Mouse (Mus musculus) heart, embryonic 14.5 days (tissue): ENCODE measurements at regions not wholly inside any gene's neighbourhood (a gene's known extent, or its start where the extent isn't known, plus 50 kb on each side); places are given as distances from the start of the nearest gene placed in this dataset.
A peak's percentile ranks its signal among the peaks of the same experiment; 100 is the strongest.

ENCODE experiments used
- ATAC-seq: fragments of 200-750 bp; cut with Nextera tagmentation; 2 replicates; pipeline ENCODE4 v1.8.0; 2017; ENCODE audit warnings: low read depth, moderate TSS enrichment; ENCODE audit not compliant: insufficient number of reproducible peaks, insufficient read depth, low FRiP score
- H3K27ac ChIP-seq, 2 experiments: fragments of 200-500 bp in 1 of 2; fragments of 300-500 bp in 1 of 2; sonication (generic) in 1 of 2; replicated peaks in 1 of 2; 2 replicates each; pipeline ENCODE4 v1.5.1; 2012 to 2014; ENCODE audit warnings: low read depth in 2 of 2, low read length in 2 of 2, control low read depth in 1 of 2, mild to moderate bottlenecking in 1 of 2, mixed read lengths in 1 of 2; ENCODE audit not compliant: control insufficient read depth in 1 of 2, insufficient read depth in 1 of 2
- H3K27me3 ChIP-seq: fragments of 300-500 bp; sonication (generic); 2 replicates; pipeline ENCODE4 v1.6.1; 2014; ENCODE audit warnings: mild to moderate bottlenecking, low read length, control low read depth; ENCODE audit not compliant: control insufficient read depth, insufficient read depth
- H3K36me3 ChIP-seq: fragments of 300-500 bp; sonication (generic); 2 replicates; pipeline ENCODE4 v1.6.1; 2014; ENCODE audit warnings: mild to moderate bottlenecking, control low read depth, low read length, mixed read lengths; ENCODE audit not compliant: control insufficient read depth, insufficient read depth
- H3K4me1 ChIP-seq, 2 experiments: fragments of 200-500 bp in 1 of 2; fragments of 300-500 bp in 1 of 2; sonication (generic) in 1 of 2; 2 replicates each; pipeline ENCODE4 v1.6.1; 2012 to 2014; ENCODE audit warnings: low read length in 2 of 2, control low read depth in 1 of 2, mixed read lengths in 1 of 2; ENCODE audit not compliant: control insufficient read depth in 2 of 2, insufficient read depth in 2 of 2
- H3K4me2 ChIP-seq: fragments of 300-500 bp; sonication (generic); 2 replicates; pipeline ENCODE4 v1.6.1; 2014; ENCODE audit warnings: mild to moderate bottlenecking, low read length
- H3K4me3 ChIP-seq, 2 experiments: fragments of 200-500 bp in 1 of 2; fragments of 300-500 bp in 1 of 2; sonication (generic) in 1 of 2; 2 replicates each; pipeline ENCODE4 v1.5.1; 2012 to 2014; ENCODE audit warnings: low read length in 2 of 2, mild to moderate bottlenecking in 2 of 2, control low read depth in 1 of 2, low read depth in 1 of 2, moderate library complexity in 1 of 2; ENCODE audit not compliant: control insufficient read depth in 1 of 2, insufficient read depth in 1 of 2
- H3K9ac ChIP-seq: fragments of 300-500 bp; sonication (generic); 2 replicates; pipeline ENCODE4 v1.6.1; 2014; ENCODE audit warnings: mild to moderate bottlenecking, low read length
- H3K9me3 ChIP-seq: fragments of 300-500 bp; sonication (generic); 2 replicates; pipeline ENCODE4 v1.6.1; 2016; ENCODE audit warnings: low read length, control low read depth; ENCODE audit not compliant: control insufficient read depth
- WGBS: fragments of 180-500 bp; shearing (Covaris S2); extraction: QIAGEN DNeasy Blood & Tissue Kit; methylation state at CpG from one replicate; pipeline ENCODE4 v1.1.7; 2014; 5-methylcytosine and 5-hydroxymethylcytosine counted together

DNA sequence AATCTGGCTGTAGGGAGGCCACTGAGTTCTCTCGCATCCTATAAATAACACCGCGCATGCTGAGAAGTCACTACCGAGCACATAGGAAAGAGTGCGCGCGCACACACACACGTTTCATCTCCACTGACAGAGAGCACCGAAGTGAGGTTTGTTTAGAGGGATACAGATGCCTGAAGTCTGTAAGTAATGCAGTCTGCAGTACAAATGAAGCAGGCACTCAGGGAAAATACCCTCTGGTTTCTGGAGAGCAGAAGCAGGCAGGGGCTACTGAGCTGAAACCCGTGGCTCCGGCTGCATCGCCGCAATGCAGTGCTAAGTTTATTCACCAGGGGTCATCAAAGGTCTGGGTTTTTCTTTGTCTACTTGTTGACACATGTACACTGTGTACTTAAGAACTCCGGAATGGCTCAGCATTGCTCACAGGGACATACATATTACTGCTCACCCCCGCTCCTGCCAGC, 155.0 kb upstream of the Rfx3 start:
- 28% methylated on average over 15 of the region's 15 CpGs for WGBS
- Histone ChIP-seq H3K9ac (peak overlapping the region; percentile 49; the same call in 1 of the 2 replicates), H3K4me2 (peak overlapping the region; percentile 54), H3K9me3 (no peaks in the 10 kb centered on the region), H3K4me1 (0 out of 4 replicates have a peak, but pooled peaks cover 0 to 3% of the 10 kb centered on the region in 2 experiments), H3K4me3 (peak overlapping the region; percentile 32 to 38), H3K36me3 (no peaks in the 10 kb centered on the region), H3K27me3 (no peaks in the 10 kb centered on the region), H3K27ac (no peak overlapping the region)
- peak; percentile 50; the same call in 1 of the 2 replicates for ATAC-seq

DNA sequence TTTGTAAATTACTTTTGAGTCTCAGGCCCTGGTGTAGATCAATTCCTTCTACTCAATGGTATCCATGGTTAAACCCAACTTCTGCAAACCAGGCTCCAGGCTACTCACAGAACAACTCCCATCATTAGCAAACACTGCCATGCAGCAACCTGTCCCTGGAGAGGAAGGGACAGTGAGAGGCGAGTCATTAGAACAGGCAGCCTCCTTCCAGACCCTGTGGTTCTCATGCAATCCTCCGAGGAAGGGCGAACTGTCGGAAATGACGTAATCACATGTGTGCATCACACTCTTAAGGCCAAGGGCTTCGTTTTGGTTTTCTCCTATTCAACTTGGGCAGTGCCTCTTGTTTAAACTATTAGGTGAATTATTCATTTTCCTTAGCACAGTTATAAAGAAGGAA, 152.2 kb upstream of the Rfx3 start:
- Histone ChIP-seq H3K4me3 (no peak overlapping the region), H3K27me3 (no peaks in the 10 kb centered on the region), H3K9ac (no peak overlapping the region), H3K36me3 (no peaks in the 10 kb centered on the region), H3K9me3 (no peaks in the 10 kb centered on the region), H3K4me2 (no peak overlapping the region), H3K27ac (no peak overlapping the region), H3K4me1 (0 out of 4 replicates have a peak, but pooled peaks cover 0 to 3% of the 10 kb centered on the region in 2 experiments)
- WGBS: 78% methylated on average over 6 of the region's 6 CpGs
- no peak for ATAC-seq

DNA sequence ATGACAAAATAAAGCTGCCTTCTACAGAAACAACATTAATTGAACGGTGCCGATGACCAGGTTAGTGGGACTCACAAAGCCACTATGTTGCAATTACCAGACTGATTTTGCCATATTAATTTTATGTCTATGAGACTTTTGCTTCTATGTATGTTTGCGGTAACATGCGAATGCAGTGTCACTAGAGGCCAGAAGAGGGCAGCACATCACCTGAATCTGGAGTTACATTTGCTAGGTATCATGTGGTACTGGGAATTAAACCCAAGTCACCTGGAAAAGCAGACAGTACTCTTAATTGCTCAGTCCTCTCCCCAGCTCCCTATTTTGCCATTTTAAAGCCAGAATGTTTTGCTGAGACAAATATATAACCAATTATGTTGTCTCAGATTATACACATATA, 149.6 kb upstream of the Rfx3 start:
- Histone ChIP-seq H3K4me3 (no peak overlapping the region), H3K9ac (no peak overlapping the region), H3K4me2 (no peak overlapping the region), H3K36me3 (no peaks in the 10 kb centered on the region), H3K27ac (no peak overlapping the region), H3K9me3 (no peaks in the 10 kb centered on the region), H3K4me1 (0 out of 4 replicates have a peak, but pooled peaks cover 0 to 3% of the 10 kb centered on the region in 2 experiments), H3K27me3 (no peaks in the 10 kb centered on the region)
- no peak for ATAC-seq
- WGBS: 79% methylated on average over 4 of the region's 4 CpGs

DNA sequence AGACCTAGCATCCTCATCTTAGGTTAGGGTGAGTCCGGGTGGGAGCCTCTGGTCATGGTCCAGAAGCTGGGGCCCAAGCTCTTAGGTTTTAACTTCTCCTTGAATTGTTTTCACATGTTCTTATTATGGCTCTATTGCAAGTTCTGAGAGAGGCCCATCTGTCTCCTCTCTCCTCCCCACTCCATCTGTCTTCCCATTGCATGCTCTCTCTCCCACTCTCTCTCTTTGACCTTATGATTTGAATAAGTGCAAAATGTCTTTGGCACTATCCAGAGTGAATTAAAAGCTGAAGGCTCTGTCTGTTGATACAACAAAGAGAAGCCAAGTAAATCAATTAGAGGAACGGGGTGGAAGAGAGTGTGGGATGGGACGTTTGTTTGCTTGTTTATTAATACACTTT, 146.2 kb upstream of the Rfx3 start:
- Histone ChIP-seq H3K9me3 (no peaks in the 10 kb centered on the region), H3K36me3 (no peaks in the 10 kb centered on the region), H3K9ac (no peak overlapping the region), H3K4me3 (no peak overlapping the region), H3K4me1 (no peaks in the 10 kb centered on the region), H3K27me3 (no peaks in the 10 kb centered on the region), H3K4me2 (no peak overlapping the region), H3K27ac (no peak overlapping the region)
- no peak for ATAC-seq
- WGBS: 81% methylated on average over 3 of the region's 3 CpGs

DNA sequence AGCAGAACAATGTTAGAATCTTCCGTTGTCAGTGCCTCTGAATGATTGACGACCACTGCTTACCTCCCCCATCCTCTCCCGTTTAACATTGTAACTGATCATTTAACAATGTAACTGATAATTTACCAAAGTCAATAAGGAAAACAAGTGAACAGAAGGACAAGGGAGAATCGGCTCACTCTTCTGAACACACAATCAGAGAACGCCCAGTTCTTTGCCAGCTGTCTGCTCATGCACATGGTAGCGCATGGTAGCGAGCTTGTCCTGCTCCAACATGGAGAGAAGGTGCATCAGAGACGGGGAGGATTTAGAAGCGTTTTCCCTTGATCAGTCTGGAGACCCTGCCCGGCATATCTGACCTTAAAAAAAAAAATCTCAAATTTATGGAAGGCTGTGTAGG, 126.6 kb upstream of the Rfx3 start:
- H3K9me3 ChIP-seq: no peaks in the 10 kb centered on the region
- WGBS: 81% methylated on average over 10 of the region's 10 CpGs

DNA sequence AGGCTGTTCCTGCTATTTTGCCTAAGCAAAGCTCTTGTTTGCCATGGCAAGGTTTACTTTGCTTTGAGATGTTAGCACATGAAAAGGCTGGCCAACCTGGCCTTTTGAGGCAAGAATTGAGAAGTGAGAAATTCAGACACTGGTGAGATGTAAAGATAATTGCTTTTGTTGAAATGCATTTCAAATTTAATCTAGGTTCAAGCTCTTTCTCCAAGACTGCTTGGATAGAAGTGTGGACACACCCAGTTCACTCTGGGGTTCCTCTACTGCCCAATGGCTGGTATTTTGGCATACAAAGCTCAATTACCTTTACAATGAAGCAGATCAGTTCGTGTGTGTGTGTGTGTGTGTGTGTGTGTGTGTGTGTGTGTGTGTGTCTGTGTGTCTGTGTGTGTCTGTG, 123.8 kb upstream of the Rfx3 start:
- Histone ChIP-seq H3K4me1 (no peaks in the 10 kb centered on the region), H3K36me3 (no peaks in the 10 kb centered on the region), H3K27ac (no peak overlapping the region), H3K4me3 (no peak overlapping the region), H3K27me3 (no peaks in the 10 kb centered on the region), H3K9ac (no peak overlapping the region), H3K9me3 (no peaks in the 10 kb centered on the region), H3K4me2 (no peak overlapping the region)
- 56% methylated on average over 1 of the region's 1 CpGs for WGBS
- ATAC-seq: no peak

More for the DNA sequence above, 126.6 kb upstream of the Rfx3 start:
- Histone ChIP-seq H3K36me3 (no peaks in the 10 kb centered on the region), H3K4me3 (no peak overlapping the region), H3K4me2 (no peak overlapping the region), H3K27ac (no peak overlapping the region), H3K9ac (no peak overlapping the region), H3K27me3 (no peaks in the 10 kb centered on the region), H3K4me1 (no peaks in the 10 kb centered on the region)
- ATAC-seq: no peak

DNA sequence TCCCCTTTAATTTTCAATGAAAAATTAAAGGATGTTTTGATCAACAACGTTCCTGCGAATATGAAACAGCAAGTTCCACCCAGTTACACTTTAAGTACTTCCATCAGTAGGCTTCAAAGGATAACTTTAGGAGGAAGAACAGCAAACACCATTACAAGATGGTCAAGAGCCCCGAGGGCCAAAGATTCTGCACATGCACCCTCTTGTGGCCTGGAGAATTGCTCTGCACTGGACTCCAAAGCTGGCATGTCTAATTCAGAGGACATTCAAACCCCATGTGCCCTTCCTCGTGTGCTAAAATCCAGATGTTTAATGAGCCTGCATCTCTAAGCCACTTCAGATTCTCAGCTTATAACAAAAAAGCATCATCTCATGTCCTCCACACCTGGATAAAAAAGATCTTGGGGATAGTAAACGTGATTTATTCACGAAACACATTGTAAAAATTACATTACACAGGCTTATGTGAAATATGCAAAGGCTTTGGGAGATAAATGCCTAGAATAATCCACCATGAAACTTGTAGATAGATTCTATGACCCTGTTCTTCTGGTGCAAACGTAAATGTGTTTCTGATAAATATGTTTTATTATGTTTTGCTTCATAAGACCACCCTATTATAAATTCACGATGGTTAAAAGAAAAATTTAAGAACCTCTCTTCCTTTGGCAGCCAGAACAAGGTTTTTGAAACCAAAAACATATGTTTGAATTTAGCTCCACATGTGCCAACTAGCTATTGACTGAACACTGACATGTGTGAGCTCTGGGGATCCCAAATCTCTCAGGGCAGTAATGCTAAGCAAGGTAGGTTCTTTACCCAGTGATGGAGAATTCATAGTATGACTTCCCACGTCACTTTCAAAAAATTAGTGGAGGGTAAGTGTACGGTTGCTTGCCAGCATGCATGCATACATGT, 100.6 kb upstream of the Rfx3 start:
- Histone ChIP-seq H3K27ac (no peak overlapping the region), H3K9ac (no peak overlapping the region), H3K4me3 (no peak overlapping the region), H3K4me2 (no peak overlapping the region), H3K27me3 (no peaks in the 10 kb centered on the region), H3K9me3 (no peaks in the 10 kb centered on the region), H3K36me3 (no peaks in the 10 kb centered on the region), H3K4me1 (no peaks in the 10 kb centered on the region)
- WGBS: 80% methylated on average over 10 of the region's 10 CpGs
- no peak for ATAC-seq
